Mouse (Mus musculus) testis, postnatal 14 days (tissue): ENCODE data around the gene Spem1.
"Not testable (repeated sequence)": the region's sequence is repeated elsewhere in the genome, so short reads cannot be mapped to it uniquely, and the experiment has no call there.

ENCODE experiments used
- DNase-seq: peaks from one replicate; pipeline ENCODE4 v3.0.0; 2021; ENCODE audit warnings: low spot score

Gene Spem1

DNA sequence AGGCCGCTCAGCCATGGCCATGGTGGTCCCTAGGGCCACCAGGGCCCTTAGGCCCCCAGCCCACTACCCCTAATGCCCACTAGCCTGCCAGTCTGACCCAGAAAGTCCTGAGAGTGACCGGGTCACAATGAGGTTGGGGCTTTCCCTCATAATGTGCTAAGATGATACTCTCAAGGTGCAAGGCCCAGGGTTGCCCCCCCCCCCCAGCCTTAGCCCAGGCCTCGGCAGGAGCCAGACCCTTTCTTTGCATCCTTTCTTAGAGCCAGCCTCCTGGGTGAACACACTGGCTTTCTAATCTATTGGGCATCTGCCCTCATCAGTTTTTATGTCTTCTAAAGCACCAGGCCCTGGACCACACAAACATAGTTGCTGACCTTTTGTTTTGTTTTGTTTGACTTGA, at the start of gene Spem1:
Spem1 (minus strand) TSS at position 101 of the 400 bp plus-strand sequence.
- no peak for DNase-seq

DNA sequence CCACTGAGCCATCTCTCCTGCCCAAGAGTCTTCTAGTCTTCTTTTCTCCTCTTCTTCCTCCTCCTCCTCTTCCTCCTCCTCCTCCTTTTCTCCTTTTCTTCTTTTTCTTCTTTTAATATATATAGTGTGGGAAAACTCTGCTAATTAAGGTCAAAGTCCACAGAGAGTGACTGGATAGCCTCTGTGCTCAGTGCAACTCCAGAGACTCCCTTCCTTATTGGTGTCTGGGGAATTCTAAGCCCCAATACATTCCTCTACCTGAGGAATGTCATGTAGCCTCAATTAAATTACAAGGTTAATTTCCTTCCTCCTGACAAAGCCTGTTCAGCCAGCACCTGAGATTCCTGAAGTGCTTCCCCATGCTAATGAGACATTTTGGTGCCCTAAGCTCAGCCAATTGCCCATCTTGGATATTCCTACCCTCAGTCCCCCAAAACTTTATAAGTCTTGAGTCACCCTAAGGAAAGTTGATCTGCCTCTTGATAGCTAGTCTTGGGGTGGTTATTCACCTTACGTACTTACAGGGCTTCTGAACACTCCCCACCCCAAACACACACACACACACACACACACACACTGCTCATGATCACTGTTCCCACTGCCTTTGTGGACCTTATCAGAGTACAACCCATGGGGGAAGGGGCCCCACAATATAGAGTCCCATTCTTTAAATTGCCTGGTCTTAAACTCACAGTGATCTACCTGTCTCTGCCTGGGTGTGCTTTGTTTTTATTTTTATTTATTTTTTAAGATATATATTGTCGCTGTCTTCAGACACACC, 48.5 kb upstream of the Spem1 start:
- DNase-seq = no peak

DNA sequence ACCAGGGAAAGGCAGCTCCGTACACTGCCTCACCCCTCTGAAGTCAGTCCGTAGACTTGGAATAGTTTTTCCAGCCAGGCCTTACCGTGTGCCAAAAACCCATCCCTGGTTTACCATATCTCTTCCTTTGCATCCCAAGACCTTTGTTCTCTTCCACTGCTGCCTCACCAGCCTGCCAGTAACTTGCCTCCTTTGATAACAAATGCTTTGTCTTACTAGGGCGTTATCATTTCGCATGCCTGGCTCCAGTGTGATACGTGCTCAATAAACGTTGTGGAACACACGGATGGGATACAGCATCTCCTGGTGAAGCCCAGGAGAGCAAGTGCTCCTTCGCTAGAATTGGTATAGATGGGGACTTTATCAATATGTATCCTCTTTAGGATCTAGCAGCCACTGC, 45.4 kb upstream of the Spem1 start:
- DNase-seq = no peak

DNA sequence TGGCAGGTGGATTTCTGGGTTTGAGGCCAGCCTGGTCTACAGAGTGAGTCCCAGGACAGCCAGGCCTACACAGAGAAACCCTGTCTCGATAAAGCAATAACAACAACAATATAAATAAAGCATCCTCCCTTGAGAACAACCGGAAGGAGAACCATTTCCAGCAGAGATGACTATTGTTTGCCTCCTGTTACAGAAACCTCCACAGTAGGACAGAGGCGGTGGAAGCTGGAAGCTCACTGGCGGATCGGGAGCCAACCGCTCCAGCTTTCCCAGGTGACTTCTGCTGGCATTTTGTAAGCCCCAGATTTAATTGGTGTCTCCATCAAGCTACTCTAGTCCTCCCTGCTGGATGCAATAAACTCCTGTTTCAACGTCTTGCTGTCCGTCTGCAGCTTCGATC, 43.6 kb upstream of the Spem1 start:
- DNase-seq = no peak

DNA sequence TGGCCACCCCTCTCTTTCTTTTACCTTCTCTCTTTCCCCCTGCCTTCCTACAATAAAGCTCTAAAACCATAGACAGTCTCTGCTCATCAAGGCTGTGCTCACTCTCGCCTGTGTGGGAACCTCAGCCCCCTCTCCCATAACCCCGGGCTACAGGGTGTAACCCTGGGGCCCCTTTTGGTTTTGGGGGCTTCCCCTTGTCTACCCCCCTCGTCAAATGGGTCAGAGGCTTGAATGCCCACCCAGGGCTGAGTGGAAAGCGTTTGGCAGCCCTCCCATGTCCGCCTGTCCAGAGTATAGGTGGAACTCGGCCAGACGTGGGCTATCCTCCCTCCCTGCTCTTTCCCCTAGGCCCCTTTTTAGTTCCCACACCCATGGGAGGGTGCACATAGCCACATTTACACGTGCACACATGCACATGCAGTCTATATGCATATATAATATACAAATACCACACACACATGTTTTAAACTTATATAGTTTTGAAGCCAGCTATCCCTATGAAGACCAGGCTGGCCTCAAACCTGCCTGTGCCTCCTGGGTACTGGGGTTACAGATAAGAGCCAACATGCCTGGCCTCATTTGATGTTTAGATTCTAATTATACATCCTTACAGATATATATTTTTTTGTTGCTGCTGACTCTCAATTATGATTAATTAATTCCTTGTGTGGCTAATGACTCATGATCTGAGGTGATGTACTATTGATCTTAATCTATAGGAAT, 42.3 kb upstream of the Spem1 start:
- no peak for DNase-seq

- not testable (repeated sequence) for DNase-seq
Observed at GRCm38 (mm10) chr11:69863729-69864128, 41.7 kb upstream of the Spem1 start.

DNA sequence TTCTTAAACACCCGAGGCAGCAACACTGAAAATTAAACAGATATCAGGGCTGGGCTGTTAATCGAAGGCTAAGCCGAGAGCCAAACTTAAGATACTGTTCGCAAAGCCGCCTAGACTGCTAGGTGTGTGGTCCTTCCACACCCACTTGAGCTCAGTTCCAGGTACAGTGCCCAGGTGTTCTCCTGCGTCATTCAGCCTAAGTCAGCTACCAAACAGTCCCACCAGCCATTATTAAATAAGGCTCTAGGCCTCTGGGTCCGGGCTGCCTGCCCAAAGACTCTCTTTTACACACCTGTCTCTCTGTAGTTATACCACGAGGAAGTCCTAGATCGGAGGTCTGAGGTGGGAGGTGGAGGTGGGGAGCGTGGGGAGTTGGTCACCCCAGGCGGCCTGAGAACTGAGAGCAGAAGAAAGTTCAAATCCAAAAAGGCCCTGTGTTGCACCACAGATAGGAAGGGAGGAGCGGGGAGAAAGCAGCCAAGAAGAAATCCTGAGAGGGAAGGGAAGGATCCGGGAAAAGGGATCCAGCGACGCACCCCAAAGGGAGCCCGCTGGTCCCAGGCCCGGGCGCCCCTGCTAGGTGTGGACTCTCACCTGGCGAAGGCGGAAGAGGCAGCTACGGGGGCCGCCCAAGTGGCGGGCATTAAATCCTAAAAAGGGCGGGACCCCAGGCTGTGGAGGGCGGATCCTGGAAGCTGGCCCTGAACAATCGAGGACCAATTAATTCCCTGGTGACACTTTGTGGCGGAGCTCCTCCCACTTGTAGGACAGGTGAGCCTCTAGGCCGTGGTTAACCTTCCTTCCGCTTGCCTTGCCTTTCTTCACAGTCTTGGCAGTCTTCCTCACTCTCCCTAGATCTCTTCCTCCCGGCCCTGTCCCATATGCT, 36.4 kb upstream of the Spem1 start, which contains the start of gene Tnk1:
Tnk1 (minus strand) TSS at position 618 of the 886 bp plus-strand sequence.
- no peak for DNase-seq

- no peak for DNase-seq
Observed at GRCm38 (mm10) chr11:69855347-69855746, 33.4 kb upstream of the Spem1 start.

DNA sequence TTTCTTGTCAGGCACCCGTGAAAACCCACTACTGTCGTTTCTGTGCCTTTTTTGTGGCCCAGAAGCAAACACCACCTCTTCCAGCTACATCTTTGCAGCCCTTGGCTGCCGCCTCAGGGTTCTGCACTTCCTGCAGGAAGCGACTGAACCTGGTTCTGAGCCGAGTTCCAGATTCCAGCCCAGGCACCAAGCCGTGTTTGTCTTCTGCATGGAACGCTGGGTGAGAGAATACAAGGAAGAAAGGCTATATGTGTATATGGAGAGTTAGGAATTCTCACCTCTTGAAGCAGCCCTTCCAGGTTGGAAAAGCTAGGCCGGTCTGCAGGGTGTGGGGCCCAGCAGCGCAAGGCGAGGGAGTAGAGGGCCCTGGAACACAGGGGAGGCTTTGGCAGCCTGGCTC, 32.7 kb upstream of the Spem1 start:
- DNase-seq = no peak

DNA sequence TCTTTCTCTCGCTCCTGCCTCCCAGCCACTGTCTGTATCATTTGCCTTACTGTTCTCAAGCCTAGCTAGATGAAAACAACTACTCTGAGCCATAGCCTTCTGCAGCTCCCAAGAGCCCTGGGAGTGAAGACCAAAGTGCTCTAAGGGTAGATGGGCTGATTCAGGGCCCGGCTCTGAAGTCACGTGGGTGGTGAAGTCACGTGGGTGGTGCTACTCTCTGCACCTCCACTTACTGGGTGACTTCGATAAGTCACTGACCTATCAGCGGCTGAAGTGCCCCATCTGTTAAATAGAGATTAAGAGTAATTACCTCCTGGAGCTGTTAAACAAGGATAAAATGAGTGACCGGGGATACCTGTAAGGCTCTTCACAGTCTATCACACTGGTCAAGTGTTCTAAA, 32.0 kb upstream of the Spem1 start:
- DNase-seq = no peak

DNA sequence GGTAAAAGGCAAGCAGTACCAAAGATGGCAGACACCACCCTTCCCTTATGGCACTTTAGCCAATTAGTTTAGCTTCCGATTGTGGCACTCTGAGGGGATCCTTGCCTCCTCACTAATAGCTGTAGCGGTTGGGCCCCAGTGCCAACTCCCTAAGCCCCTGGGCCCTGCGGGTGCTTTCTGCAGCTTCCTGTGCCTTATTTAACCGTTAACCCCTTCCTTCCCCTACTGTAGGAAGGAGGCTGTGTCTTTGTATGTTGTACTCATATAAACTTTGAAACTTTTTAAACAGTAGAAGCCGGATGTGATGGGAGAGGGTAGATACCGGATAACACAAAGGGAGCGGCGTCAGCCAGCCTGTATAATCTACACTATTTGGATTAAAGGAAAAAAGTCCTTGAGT, 28.8 kb upstream of the Spem1 start:
- DNase-seq = no peak

DNA sequence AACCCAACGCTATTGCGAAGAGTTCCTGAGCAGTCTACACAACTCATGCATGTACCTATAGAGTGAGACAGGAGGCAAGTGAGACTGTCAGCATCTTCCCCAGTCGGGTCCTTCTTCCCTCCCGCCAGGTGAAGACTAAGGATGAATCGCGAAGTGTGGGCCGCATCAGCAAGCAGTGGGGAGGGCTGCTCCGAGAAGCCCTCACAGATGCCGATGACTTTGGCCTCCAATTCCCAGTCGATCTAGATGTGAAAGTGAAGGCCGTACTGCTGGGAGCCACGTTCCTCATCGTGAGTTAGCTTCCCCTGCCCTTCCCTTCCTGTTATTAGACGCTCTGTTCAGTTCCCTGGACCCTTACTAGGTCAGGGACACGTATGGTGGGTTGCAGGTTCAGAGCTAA, 27.9 kb upstream of the Spem1 start:
- no peak for DNase-seq

DNA sequence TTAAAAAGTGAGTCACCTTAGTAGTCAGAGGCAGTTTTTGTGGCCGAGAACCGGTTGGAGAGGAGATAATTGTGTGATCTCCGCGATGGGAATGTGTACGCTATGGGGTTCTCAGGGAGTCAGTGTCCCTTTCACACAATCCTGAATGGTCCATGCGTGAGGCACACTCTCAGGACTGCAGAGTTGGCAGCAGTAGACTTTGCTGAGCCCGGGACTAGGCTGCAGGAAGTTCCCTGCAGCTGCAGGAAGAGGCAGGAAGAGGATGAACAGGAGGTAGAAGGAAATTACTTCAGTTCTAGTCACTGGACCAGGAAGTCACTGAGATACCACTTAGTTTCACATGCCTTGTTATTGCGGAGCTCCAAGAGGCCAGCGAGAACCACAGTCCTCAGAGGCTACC, 27.1 kb upstream of the Spem1 start:
- DNase-seq = no peak

DNA sequence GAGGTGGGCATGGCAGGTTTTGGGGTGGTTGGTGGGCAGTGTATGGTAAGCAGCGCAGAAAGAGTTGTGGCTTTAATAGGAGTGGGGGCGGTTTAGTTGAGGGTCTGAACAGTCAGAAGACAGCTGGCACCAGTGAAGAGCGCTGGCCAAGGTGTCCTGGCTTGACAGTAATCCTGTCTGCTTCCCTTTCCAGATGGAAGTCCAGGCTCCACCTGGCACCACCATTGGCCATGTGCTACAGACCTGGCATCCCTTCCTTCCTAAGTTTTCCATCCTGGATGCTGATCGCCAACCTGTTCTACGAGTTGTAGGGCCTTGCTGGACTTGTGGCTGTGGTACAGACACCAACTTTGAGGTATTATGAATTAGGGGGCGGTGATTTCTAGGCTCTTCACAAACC, 26.0 kb upstream of the Spem1 start:
- no peak for DNase-seq

GRCm38 (mm10) chr11:69846738-69847688, 25.0 kb upstream of the Spem1 start:
- no peak for DNase-seq

- peak; percentile 89 for DNase-seq
Observed at GRCm38 (mm10) chr11:69846198-69846680, 24.3 kb upstream of the Spem1 start, which contains the start of gene Plscr3. TSS of gene Plscr3 (plus strand) at chr11:69846376.

DNA sequence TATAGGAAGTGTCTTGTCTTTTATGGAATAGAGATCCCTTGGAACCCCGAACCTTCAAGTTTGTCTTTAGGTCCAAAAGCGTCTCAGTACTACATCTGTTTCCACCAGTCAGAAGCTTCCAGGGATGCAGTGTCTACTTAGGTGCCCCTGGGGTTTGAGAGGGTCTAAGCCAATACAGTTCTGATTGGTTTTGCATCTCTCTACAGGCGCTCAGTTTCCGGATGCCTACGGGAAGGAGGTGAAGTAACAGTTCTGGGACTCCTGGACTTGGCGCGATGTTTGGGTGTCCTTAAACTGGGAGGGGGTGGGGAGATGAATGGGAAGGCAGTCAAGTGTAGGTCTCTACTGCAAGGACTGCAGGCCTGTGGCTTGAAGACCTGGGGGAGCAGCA, 16.7 kb upstream of the Spem1 start:
- DNase-seq = no peak

GRCm38 (mm10) chr11:69837952-69838713, 16.2 kb upstream of the Spem1 start, which contains the start of gene Tmem256:
TSS of gene Tmem256 (plus strand) at chr11:69838514.
- DNase-seq = peak; percentile 94

GRCm38 (mm10) chr11:69837604-69837951, 15.6 kb upstream of the Spem1 start, which contains the start of gene Nlgn2:
TSS of gene Nlgn2 (minus strand) at chr11:69837784.
- no peak for DNase-seq
